Mouse (Mus musculus): ENCODE results near the gene Acat3.

- TF ChIP-seq EP300 (IDR thresholded peaks at IDR 0.05; ENCODE audit: low read length) (no peak), POLR2A (IDR thresholded peaks at IDR 0.05; ENCODE audit: low read depth, low read length) (peak; percentile 98), CTCF (conservative IDR thresholded peaks at IDR 0.05 in 1 of 2, IDR thresholded peaks at IDR 0.05 in 1 of 2; ENCODE audit: low read depth in 2 of 2, low read length in 2 of 2) (no peak)
These were observed 20.0 kb upstream of the Acat3 start, which contains the start of gene Acat2 for GRCm38 (mm10) chr17:12960331-12960873.
